Mouse (Mus musculus) liver, embryonic 16.5 days (tissue): ENCODE measurements around the gene Ezh1. TPM values are rescaled to one million over a fixed set of nuclear protein-coding genes. Genes with fewer than 3 reads are reported as not detected.

Source experiments
- ATAC-seq: fragments of 200-750 bp; cut with Nextera tagmentation; 2 replicates; pipeline ENCODE4 v1.8.0; 2017; ENCODE audit warnings: low read depth, mild to moderate bottlenecking, moderate number of reproducible peaks, moderate library complexity
- H3K27ac ChIP-seq: fragments of 300-500 bp; sonication (generic); 2 replicates; pipeline ENCODE4 v1.5.1; 2014; ENCODE audit warnings: mild to moderate bottlenecking, low read length
- H3K27me3 ChIP-seq: fragments of 300-500 bp; sonication (generic); 2 replicates; pipeline ENCODE4 v1.6.1; 2014; ENCODE audit warnings: low read depth, low read length, mixed read lengths; ENCODE audit not compliant: control insufficient read depth, insufficient read depth
- H3K36me3 ChIP-seq: fragments of 300-500 bp; sonication (generic); 2 replicates; pipeline ENCODE4 v1.6.1; 2014; ENCODE audit warnings: mild to moderate bottlenecking; ENCODE audit not compliant: control insufficient read depth, insufficient read depth
- H3K4me1 ChIP-seq: fragments of 300-500 bp; sonication (generic); 2 replicates; pipeline ENCODE4 v1.6.1; 2014; ENCODE audit warnings: low read depth, low read length, mixed read lengths; ENCODE audit not compliant: control insufficient read depth
- H3K4me2 ChIP-seq: fragments of 300-500 bp; sonication (generic); 2 replicates; pipeline ENCODE4 v1.6.1; 2014; ENCODE audit warnings: low read depth, low read length, mixed read lengths
- H3K4me3 ChIP-seq: fragments of 300-500 bp; sonication (generic); 2 replicates; pipeline ENCODE4 v1.5.1; 2014; ENCODE audit warnings: low read depth, mild to moderate bottlenecking, low read length
- H3K9ac ChIP-seq: fragments of 300-500 bp; sonication (generic); 2 replicates; pipeline ENCODE4 v1.6.1; 2014; ENCODE audit warnings: low read depth, low read length
- H3K9me3 ChIP-seq: fragments of 300-500 bp; sonication (generic); replicated peaks from 2 replicates; pipeline ENCODE4 v1.6.1; 2016; ENCODE audit warnings: low read length; ENCODE audit not compliant: control insufficient read depth
- WGBS: fragments of 180-500 bp; shearing (Covaris S2); extraction: QIAGEN DNeasy Blood & Tissue Kit; methylation state at CpG from one replicate; pipeline ENCODE4 v1.1.7; 2014; ENCODE audit not compliant: insufficient replicate concordance; 5-methylcytosine and 5-hydroxymethylcytosine counted together
- polyA plus RNA-seq: library from polyadenylated mRNA; unstranded; fragments of >200 nt; fragmentation: Nextera tagmentation; extraction: Ambion mirVana; gene quantifications from 2 replicates; pipeline ENCODE4 v1.2.1, GENCODE M21; 2015

Ezh1 gene
- 10.8 and 12.5 TPM in 2 replicates for polyA plus RNA-seq

- Histone ChIP-seq H3K4me3 (peak within 1 kb of the TSS; percentile 92), H3K9ac (peak within 1 kb of the TSS; percentile 97), H3K27ac (peak within 1 kb of the TSS; percentile 87), H3K4me2 (peak within 1 kb of the TSS; percentile 81), H3K4me1 (peaks cover 11% of the 10 kb centered on the region), H3K36me3 (no peaks in the 10 kb centered on the region), H3K9me3 (no peaks in the 10 kb centered on the region), H3K27me3 (peaks cover 18% of the 10 kb centered on the region)
- under 1% methylated on average over 56 of the region's 56 CpGs for WGBS
- peak; percentile 97 for ATAC-seq
Measured at GRCm38 (mm10) chr11:101226065-101226701, at the start of gene Ezh1. TSS of gene Ezh1 (minus strand) at chr11:101226463.

DNA sequence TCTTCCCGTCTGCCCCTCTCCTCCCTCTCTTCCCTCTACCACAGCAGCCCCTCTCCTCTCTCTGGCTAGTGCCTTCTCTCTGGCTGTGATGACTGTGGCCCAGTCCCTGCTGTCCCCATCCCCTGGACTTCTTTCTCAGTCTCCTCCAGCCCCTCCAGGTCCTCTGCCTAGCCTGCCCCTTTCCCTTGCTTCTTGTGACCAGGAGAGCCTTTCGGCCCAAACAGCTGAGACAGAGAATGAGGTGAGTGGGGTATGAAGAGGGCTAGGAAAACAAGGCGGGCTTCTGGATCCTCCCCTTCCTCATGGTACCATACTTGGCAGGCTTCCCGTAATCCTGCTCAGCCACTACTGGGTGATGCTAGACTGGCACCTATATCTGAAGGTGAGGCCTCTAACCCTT, 49.0 kb upstream of the Ezh1 start:
- ATAC-seq: no peak
- Histone ChIP-seq H3K9ac (no peak overlapping the region), H3K4me1 (peaks cover 21% of the 10 kb centered on the region), H3K9me3 (no peaks in the 10 kb centered on the region), H3K27me3 (no peaks in the 10 kb centered on the region), H3K36me3 (peaks cover 2% of the 10 kb centered on the region; the same call in 1 of the 2 replicates), H3K4me2 (no peak overlapping the region), H3K27ac (no peak overlapping the region), H3K4me3 (no peak overlapping the region)
- 76% methylated on average over 4 of the region's 4 CpGs for WGBS

- Histone ChIP-seq H3K4me1 (peaks cover 21% of the 10 kb centered on the region), H3K4me3 (no peak overlapping the region), H3K27me3 (peaks cover 12% of the 10 kb centered on the region), H3K9ac (no peak overlapping the region), H3K36me3 (peaks cover 2% of the 10 kb centered on the region; the same call in 1 of the 2 replicates), H3K27ac (no peak overlapping the region), H3K4me2 (no peak overlapping the region), H3K9me3 (no peaks in the 10 kb centered on the region)
- no peak for ATAC-seq
- 69% methylated on average over 3 of the region's 3 CpGs for WGBS
Measured at GRCm38 (mm10) chr11:101272446-101272845, 46.2 kb upstream of the Ezh1 start.

DNA sequence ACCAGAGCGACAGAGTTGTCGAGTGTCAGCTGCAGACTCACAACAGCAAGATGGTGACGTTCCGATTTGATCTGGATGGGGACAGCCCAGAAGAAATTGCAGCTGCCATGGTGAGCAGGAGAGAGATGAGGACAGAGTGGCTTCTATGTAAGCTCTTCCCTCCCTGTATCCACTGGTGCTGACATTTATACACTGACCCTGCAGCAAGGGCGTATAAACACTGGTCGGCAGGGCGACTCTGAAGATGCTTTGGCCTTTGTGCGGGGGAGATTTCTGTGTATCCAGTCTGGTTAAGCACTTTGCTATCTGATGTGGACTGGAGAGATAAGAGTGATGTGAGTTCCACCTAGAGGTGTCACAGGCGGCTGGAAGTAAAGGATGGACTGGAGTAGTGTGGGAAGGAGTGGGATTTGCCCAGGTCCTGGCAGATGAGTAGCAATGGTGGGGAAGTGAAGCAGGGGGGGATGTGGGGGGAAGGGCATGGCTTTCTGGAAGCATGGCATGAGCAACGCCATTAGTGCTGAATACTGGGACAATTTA, 43.4 kb upstream of the Ezh1 start:
- peak; percentile 83 for ATAC-seq
- WGBS: 16% methylated on average over 10 of the region's 10 CpGs
- no peak overlapping the region for H3K27ac ChIP-seq
- H3K4me1 ChIP-seq: peaks cover 11% of the 10 kb centered on the region
- no peak overlapping the region for H3K4me3 ChIP-seq
- no peak overlapping the region for H3K4me2 ChIP-seq
- H3K36me3 ChIP-seq: no peaks in the 10 kb centered on the region
- peaks cover 34% of the 10 kb centered on the region for H3K27me3 ChIP-seq
- H3K9ac ChIP-seq: no peak overlapping the region
- no peaks in the 10 kb centered on the region for H3K9me3 ChIP-seq

DNA sequence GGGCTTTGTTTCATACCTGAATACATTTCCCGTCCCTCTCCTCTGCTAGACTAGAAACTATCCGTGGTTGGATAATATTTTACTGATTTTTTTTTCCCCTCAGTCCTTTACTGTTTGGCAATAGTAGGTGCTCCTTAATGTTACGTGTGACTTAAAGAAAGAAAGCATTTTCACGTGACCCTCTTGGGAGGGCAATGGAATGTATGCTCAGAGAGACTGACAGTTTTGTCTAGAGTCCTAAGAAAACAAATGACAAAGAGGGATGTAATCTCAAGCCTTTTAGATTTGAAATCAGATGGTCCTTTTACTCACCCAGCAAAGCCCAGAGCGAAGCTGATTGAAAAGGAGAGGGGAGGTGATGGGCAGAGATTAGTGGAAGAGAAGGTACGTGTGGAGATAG, 39.6 kb upstream of the Ezh1 start:
- ATAC-seq: no peak
- Histone ChIP-seq H3K27ac (no peak overlapping the region), H3K27me3 (peaks cover 67% of the 10 kb centered on the region), H3K9me3 (no peaks in the 10 kb centered on the region), H3K9ac (no peak overlapping the region), H3K4me1 (peaks cover 28% of the 10 kb centered on the region), H3K4me2 (no peak overlapping the region), H3K36me3 (no peaks in the 10 kb centered on the region), H3K4me3 (no peak overlapping the region)
- 41% methylated on average over 6 of the region's 6 CpGs for WGBS

GRCm38 (mm10) chr11:101264954-101265471, 38.8 kb upstream of the Ezh1 start:
- H3K27ac ChIP-seq: no peak overlapping the region
- WGBS: 8% methylated on average over 31 of the region's 31 CpGs
- no peak overlapping the region; the same call in 1 of the 2 replicates for H3K4me3 ChIP-seq
- peaks cover 36% of the 10 kb centered on the region for H3K4me1 ChIP-seq
- H3K4me2 ChIP-seq: no peak overlapping the region
- no peak overlapping the region for H3K9ac ChIP-seq
- peaks cover 66% of the 10 kb centered on the region for H3K27me3 ChIP-seq
- no peaks in the 10 kb centered on the region for H3K9me3 ChIP-seq
- ATAC-seq: no peak
- H3K36me3 ChIP-seq: no peaks in the 10 kb centered on the region

DNA sequence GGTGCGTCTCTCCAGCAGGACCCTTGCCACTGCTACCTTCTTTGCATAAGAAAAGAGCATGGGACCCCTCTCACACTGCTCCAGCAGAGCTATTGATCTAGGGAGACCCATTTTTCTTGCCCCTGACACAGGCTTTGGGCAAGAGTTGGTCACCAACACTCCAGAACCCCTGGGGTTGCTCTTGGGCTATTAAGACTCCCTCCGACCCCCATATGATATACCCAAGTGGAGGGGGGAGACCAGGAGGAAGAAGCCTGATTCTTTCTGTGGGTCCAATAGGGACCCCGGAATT, 37.7 kb upstream of the Ezh1 start:
- Histone ChIP-seq H3K9ac (no peak overlapping the region), H3K9me3 (no peaks in the 10 kb centered on the region), H3K4me1 (peaks cover 36% of the 10 kb centered on the region), H3K27me3 (peaks cover 59% of the 10 kb centered on the region), H3K27ac (no peak overlapping the region), H3K36me3 (no peaks in the 10 kb centered on the region), H3K4me3 (no peak overlapping the region), H3K4me2 (no peak overlapping the region)
- no peak for ATAC-seq
- 31% methylated on average over 3 of the region's 3 CpGs for WGBS

DNA sequence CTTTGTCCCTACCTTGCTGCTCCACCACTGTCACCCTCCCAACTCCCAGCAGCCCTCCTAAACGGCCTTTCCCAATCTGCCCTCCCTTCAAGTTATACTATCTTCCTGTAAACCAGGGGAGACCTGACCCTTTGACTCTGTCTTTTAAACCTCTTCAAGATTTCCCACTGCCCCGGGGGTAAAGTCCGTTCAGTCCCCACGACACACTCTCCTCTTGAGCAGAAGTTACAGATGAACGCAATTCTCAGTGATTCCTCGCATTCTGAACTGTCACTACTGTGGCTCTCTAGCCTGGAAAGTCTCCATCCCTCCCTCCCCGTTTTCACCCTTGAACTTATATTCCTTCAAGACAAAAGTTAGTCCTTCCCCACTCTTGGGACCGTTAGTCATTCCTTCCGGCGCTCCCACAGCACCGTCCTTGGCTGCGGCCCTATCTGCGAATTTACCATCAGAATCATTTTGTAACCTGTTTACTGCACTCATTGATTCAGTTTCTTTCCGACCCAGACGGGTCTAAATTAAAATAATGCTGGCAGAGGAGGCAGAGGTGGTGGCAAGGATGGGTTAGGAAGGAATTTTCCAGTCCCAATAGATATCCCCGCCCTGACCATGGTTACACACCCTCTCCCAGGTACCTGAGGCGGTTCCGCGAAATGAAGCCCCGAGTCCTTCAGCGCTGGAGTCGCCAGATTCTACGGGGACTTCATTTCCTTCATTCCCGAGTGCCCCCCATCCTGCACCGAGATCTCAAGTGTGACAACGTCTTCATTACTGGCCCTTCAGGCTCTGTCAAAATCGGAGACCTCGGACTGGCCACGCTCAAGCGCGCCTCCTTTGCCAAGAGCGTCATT, 37.1 kb upstream of the Ezh1 start:
- H3K4me2 ChIP-seq: peak overlapping the region; percentile 98; the same call in 1 of the 2 replicates
- H3K9ac ChIP-seq: no peak overlapping the region
- H3K4me1 ChIP-seq: peaks cover 41% of the 10 kb centered on the region
- no peaks in the 10 kb centered on the region for H3K9me3 ChIP-seq
- WGBS: 13% methylated on average over 32 of the region's 32 CpGs
- no peak overlapping the region for H3K4me3 ChIP-seq
- H3K27me3 ChIP-seq: peaks cover 57% of the 10 kb centered on the region
- no peaks in the 10 kb centered on the region for H3K36me3 ChIP-seq
- ATAC-seq: no peak
- no peak overlapping the region for H3K27ac ChIP-seq
